Mouse (Mus musculus) MEL (cell line): ENCODE results near the gene Foxn3. TPM values are rescaled to one million over a fixed set of nuclear protein-coding genes. Genes with fewer than 3 reads are reported as not detected.

Source experiments
- DNase-seq: peaks from one replicate; pipeline ENCODE4 v3.0.0; 2011; ENCODE audit warnings: low read depth, low spot score
- H3K27ac ChIP-seq: 2 replicates; pipeline ENCODE4 v1.5.1; 2012; ENCODE audit warnings: low read depth, mild to moderate bottlenecking, control low read depth, low read length, moderate library complexity; ENCODE audit not compliant: control insufficient read depth
- H3K27me3 ChIP-seq, 2 experiments: fragments of 150-350 bp in 1 of 2; sonication (generic) in 1 of 2; 2 replicates each; pipeline ENCODE4 v1.6.1; 2012; ENCODE audit warnings: low read length in 2 of 2, mild to moderate bottlenecking in 2 of 2, improper control_type of control experiment in 1 of 2, moderate library complexity in 1 of 2; ENCODE audit not compliant: insufficient read depth in 2 of 2, control insufficient read depth in 1 of 2
- H3K36me3 ChIP-seq, 2 experiments: 2 replicates each; pipeline ENCODE4 v1.6.1; 2012 to 2014; ENCODE audit warnings: low read length in 2 of 2, improper control_type of control experiment in 1 of 2, inconsistent platforms in 1 of 2, mild to moderate bottlenecking in 1 of 2; ENCODE audit not compliant: insufficient read depth in 2 of 2, control insufficient read depth in 1 of 2
- H3K4me1 ChIP-seq, 2 experiments: fragments of 150-350 bp in 1 of 2; sonication (generic) in 1 of 2; 2 replicates each; pipeline ENCODE4 v1.6.1; 2012; ENCODE audit warnings: low read length in 2 of 2, improper control_type of control experiment in 1 of 2, mild to moderate bottlenecking in 1 of 2; ENCODE audit not compliant: insufficient read depth in 2 of 2, control insufficient read depth in 1 of 2
- H3K4me3 ChIP-seq, 2 experiments: fragments of 150-350 bp in 1 of 2; sonication (generic) in 1 of 2; 2 replicates each; pipeline ENCODE4 v1.5.1; 2012; ENCODE audit warnings: low read depth in 2 of 2, low read length in 2 of 2, mild to moderate bottlenecking in 2 of 2, moderate library complexity in 2 of 2, control low read depth in 1 of 2, improper control_type of control experiment in 1 of 2; ENCODE audit not compliant: control insufficient read depth in 1 of 2, insufficient read depth in 1 of 2
- H3K79me2 ChIP-seq: 2 replicates; pipeline ENCODE4 v1.6.1; 2012; ENCODE audit warnings: mild to moderate bottlenecking, low read length, moderate library complexity; ENCODE audit not compliant: control insufficient read depth, poor library complexity, insufficient read depth
- H3K9ac ChIP-seq: 2 replicates; pipeline ENCODE4 v1.6.1; 2012; ENCODE audit warnings: low read depth, mild to moderate bottlenecking, control low read depth, low read length, moderate library complexity; ENCODE audit not compliant: control insufficient read depth, poor library complexity, severe bottlenecking
- H3K9me3 ChIP-seq: fragments of 150-350 bp; sonication (generic); replicated peaks from 2 replicates; pipeline ENCODE4 v1.6.1; 2012; ENCODE audit warnings: mild to moderate bottlenecking, low read length, improper control_type of control experiment, moderate library complexity; ENCODE audit not compliant: insufficient read depth
- CHD1 ChIP-seq: IDR thresholded peaks from 2 replicates; pipeline ENCODE4 v1.6.1; 2012; ENCODE audit warnings: low read depth, mild to moderate bottlenecking, inconsistent platforms, low read length, improper control_type of control experiment
- CHD2 ChIP-seq: IDR thresholded peaks from 2 replicates; pipeline ENCODE4 v1.6.1; 2011; ENCODE audit warnings: low read length, improper control_type of control experiment
- EP300 ChIP-seq, 2 experiments: IDR thresholded peaks; 2 replicates each; pipeline ENCODE4 v1.6.1; 2011; ENCODE audit warnings: improper control_type of control experiment in 2 of 2, low read length in 2 of 2, low read depth in 1 of 2, mild to moderate bottlenecking in 1 of 2
- HCFC1 ChIP-seq: IDR thresholded peaks from 2 replicates; pipeline ENCODE4 v1.6.1; 2012; ENCODE audit warnings: low read depth, mild to moderate bottlenecking, inconsistent platforms, low read length, improper control_type of control experiment, moderate library complexity
- JUND ChIP-seq: IDR thresholded peaks from 2 replicates; pipeline ENCODE4 v1.6.1; 2011; ENCODE audit warnings: low read depth, mild to moderate bottlenecking, improper control_type of control experiment, low read length
- MYC ChIP-seq: IDR thresholded peaks from 2 replicates; pipeline ENCODE4 v1.6.1; 2011; ENCODE audit warnings: low read depth, mild to moderate bottlenecking, low read length, improper control_type of control experiment, moderate library complexity
- NRF1 ChIP-seq: IDR thresholded peaks from 2 replicates; pipeline ENCODE4 v1.6.1; 2014; ENCODE audit warnings: low read depth, mild to moderate bottlenecking, inconsistent platforms, low read length, improper control_type of control experiment, moderate library complexity; ENCODE audit not compliant: poor library complexity, insufficient read depth, severe bottlenecking
- POLR2AphosphoS2 ChIP-seq: IDR thresholded peaks from 2 replicates; pipeline ENCODE4 v1.6.1; 2011; ENCODE audit warnings: low read length, improper control_type of control experiment
- POLR2AphosphoS5 ChIP-seq: IDR thresholded peaks from 2 replicates; pipeline ENCODE4 v1.6.1; 2012; ENCODE audit warnings: low read depth, borderline replicate concordance, mild to moderate bottlenecking, inconsistent platforms, low read length, moderate library complexity, mixed read lengths
- RCOR1 ChIP-seq: IDR thresholded peaks from 2 replicates; pipeline ENCODE4 v1.6.1; 2012; ENCODE audit warnings: low read depth, mild to moderate bottlenecking, inconsistent platforms, low read length, improper control_type of control experiment
- SIN3A ChIP-seq: IDR thresholded peaks from 2 replicates; pipeline ENCODE4 v1.6.1; 2012; ENCODE audit warnings: low read length, improper control_type of control experiment, inconsistent platforms
- TAL1 ChIP-seq: IDR thresholded peaks from 2 replicates; pipeline ENCODE4 v1.6.1; 2012; ENCODE audit warnings: mild to moderate bottlenecking, inconsistent platforms, low read length, moderate library complexity, mixed read lengths
- TCF12 ChIP-seq: IDR thresholded peaks from 2 replicates; pipeline ENCODE4 v1.6.1; 2014; ENCODE audit warnings: low read depth, mild to moderate bottlenecking, inconsistent platforms, low read length, improper control_type of control experiment, moderate library complexity
- ZC3H11A ChIP-seq: IDR thresholded peaks from 2 replicates; pipeline ENCODE4 v1.6.1; 2012; ENCODE audit warnings: low read depth, mild to moderate bottlenecking, inconsistent platforms, low read length, improper control_type of control experiment
- ZKSCAN1 ChIP-seq: IDR thresholded peaks from 2 replicates; pipeline ENCODE4 v1.6.1; 2012; ENCODE audit warnings: low read depth, mild to moderate bottlenecking, inconsistent platforms, low read length, improper control_type of control experiment, moderate library complexity
- ZNF384 ChIP-seq: IDR thresholded peaks from 2 replicates; pipeline ENCODE4 v1.6.1; 2012; ENCODE audit warnings: low read depth, mild to moderate bottlenecking, inconsistent platforms, low read length, improper control_type of control experiment
- polyA plus RNA-seq, 2 experiments: library from polyadenylated mRNA; stranded (reverse) in 1 of 2; unstranded in 1 of 2; fragments of >175 nt in 1 of 2; fragments of >200 nt in 1 of 2; gene quantifications; 2 replicates each; pipeline versions ENCODE4 v1.2.1 to v1.2.4; 2012; ENCODE audit warnings: low replicate concordance in 2 of 2, low read depth in 1 of 2; ENCODE audit not compliant: insufficient read length in 2 of 2, insufficient read depth in 1 of 2, missing spikeins in 1 of 2
- total RNA-seq: library from RNA; depleted of rRNA; stranded (reverse); fragments of 300-350 nt; gene quantifications from 2 replicates; pipeline ENCODE4 v1.2.3, GENCODE M21; 2012

The Foxn3 gene
- total and polyA plus RNA-seq, 3 experiments, result 15.5 to 22.8 TPM; not detected in 1

DNA sequence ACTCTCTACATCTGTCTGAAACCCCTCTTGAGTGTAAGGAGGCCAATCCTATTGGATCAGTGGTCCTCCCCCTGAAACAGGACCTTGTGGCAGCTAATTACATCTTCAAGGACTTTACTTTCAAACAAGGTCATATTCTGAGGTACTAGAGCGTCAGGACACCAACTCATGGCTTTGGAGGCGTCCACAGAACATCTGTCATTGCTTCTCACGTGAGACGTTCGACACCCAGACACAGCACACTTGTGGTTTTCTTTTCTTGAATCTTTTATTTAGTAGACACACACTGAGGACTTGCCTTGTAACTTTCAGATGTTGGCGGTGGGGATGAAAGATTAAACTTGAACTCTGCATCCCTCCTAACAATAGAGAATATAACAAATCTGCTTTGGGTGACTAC is 265.1 kb downstream of the Foxn3 start (continued):
- no peak for TF ChIP-seq POLR2AphosphoS5
- TF ChIP-seq MYC, result no peak

DNA sequence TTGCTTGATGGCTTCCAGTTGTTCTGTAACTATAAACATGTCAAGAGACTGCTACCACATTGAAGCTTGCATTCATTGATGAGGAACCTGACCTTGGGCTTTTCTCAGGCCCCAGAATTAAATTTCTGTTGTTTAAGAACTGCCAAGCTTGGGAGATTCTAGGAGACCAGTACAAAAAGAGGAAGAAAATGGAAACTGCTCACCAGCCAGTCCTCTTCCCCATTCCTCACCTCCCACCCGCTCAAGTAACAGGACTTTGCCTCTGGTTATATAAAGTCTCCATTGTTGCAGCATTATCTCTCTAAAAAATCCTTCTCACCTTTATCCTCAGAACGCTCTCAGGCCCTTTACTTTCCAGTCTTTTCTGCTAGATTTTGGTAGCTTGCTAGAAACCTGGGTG is 265.6 kb downstream of the Foxn3 start:
- H3K27me3 ChIP-seq, result no peaks in the 10 kb centered on the region
- H3K36me3 ChIP-seq, result peaks cover 0 to 11% of the 10 kb centered on the region in 2 experiments; a peak in 2 of 4 replicates
- H3K4me3 ChIP-seq, result no peak overlapping the region
- peaks cover 5 to 12% of the 10 kb centered on the region in 2 experiments for H3K4me1 ChIP-seq
- no peaks in the 10 kb centered on the region for H3K9me3 ChIP-seq
- H3K9ac ChIP-seq, result no peak overlapping the region
- TF ChIP-seq SIN3A (no peak), POLR2AphosphoS2 (no peak), CHD2 (no peak), TAL1 (no peak), EP300 (IDR thresholded peaks at IDR 0.05; ENCODE audit: low read depth in 1 of 2, low read length in 2 of 2) (0 out of 4 replicates have a peak, but pooled peaks of 1 of the 2 experiments have one; percentile 26), ZC3H11A (no peak), RCOR1 (no peak)
- peak; percentile 58 for DNase-seq
- no peak overlapping the region for H3K27ac ChIP-seq
- no peaks in the 10 kb centered on the region for H3K79me2 ChIP-seq

DNA sequence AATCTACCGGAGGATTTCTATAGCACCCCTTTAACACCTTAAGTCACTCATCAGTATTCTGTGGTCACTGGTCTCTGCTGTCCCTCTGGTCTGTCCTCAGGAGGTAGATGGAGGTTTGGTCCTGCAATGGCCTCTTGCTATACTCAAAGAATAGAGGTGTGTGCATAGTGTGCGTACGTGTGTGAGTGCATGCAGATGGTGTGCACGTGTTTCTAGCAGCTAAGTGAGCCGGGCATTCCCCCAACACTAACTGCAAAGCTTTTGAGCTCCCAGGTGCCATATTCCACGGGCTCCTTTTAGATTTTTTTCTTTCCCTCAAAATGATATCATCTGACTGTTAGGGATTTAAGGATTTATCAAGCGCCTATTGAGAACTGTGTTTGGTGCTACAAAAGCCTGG is 269.9 kb downstream of the Foxn3 start:
- TF ChIP-seq CHD1 (no peak), ZKSCAN1 (no peak), JUND (no peak), NRF1 (no peak)
- no peak overlapping the region for H3K27ac ChIP-seq
- no peak overlapping the region for H3K4me3 ChIP-seq
- H3K4me1 ChIP-seq, result peaks cover 5 to 13% of the 10 kb centered on the region in 2 experiments
- H3K79me2 ChIP-seq, result no peaks in the 10 kb centered on the region
- DNase-seq, result no peak
- peaks cover 0 to 14% of the 10 kb centered on the region in 2 experiments; a peak in 2 of 4 replicates for H3K36me3 ChIP-seq
- no peaks in the 10 kb centered on the region for H3K27me3 ChIP-seq
- no peak overlapping the region for H3K9ac ChIP-seq
- no peaks in the 10 kb centered on the region for H3K9me3 ChIP-seq

DNA sequence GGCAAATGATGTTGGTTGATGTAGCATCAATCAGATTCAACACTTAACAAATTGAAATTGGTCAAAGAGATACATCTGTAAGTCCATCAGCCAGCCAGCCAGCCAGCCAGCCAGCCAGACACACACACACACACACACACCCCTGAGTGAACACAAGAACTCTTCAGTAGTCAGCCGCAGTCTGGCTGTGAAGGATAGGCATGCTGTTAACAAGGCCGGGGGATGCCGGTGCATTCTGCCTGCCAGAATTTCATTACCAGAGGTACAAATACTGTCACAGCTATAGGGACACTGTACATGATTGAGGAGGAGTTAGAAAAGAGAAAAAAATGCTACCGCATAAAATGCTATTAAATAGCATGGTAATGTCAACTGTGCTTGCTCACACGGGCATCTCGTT is 271.2 kb downstream of the Foxn3 start:
- Histone ChIP-seq H3K9me3 (no peaks in the 10 kb centered on the region), H3K36me3 (peaks cover 0 to 11% of the 10 kb centered on the region in 2 experiments; a peak in 2 of 4 replicates), H3K4me1 (peaks cover 0 to 8% of the 10 kb centered on the region in 2 experiments; a peak in 3 of 4 replicates), H3K79me2 (no peaks in the 10 kb centered on the region), H3K27me3 (no peaks in the 10 kb centered on the region), H3K9ac (no peak overlapping the region), H3K27ac (no peak overlapping the region), H3K4me3 (no peak overlapping the region)
- TF ChIP-seq TCF12 (no peak), ZNF384 (no peak), HCFC1 (no peak), SIN3A (no peak), POLR2AphosphoS2 (no peak), ZC3H11A (no peak)
- no peak for DNase-seq
